Mouse (Mus musculus) lung, embryonic 14.5 days (tissue): ENCODE data around the gene Rnase9. TPM values are rescaled to one million over a fixed set of nuclear protein-coding genes. Genes with fewer than 3 reads are reported as not detected.

ENCODE experiments used
- ATAC-seq: fragments of 200-750 bp; cut with Nextera tagmentation; 2 replicates; pipeline ENCODE4 v1.8.0; 2017; ENCODE audit warnings: mild to moderate bottlenecking, moderate TSS enrichment, moderate library complexity; ENCODE audit not compliant: insufficient read depth
- DNase-seq: peaks from one replicate; pipeline ENCODE4 v3.0.0-alpha.2; 2015
- H3K27ac ChIP-seq: fragments of 300-500 bp; sonication (generic); 2 replicates; pipeline ENCODE4 v1.5.1; 2014; ENCODE audit warnings: low read depth, mild to moderate bottlenecking, moderate library complexity
- H3K27me3 ChIP-seq: fragments of 300-500 bp; sonication (generic); 2 replicates; pipeline ENCODE4 v1.6.1; 2014; ENCODE audit warnings: low read length, control low read depth; ENCODE audit not compliant: insufficient read depth
- H3K36me3 ChIP-seq: fragments of 300-500 bp; sonication (generic); 2 replicates; pipeline ENCODE4 v1.6.1; 2014; ENCODE audit warnings: control low read depth; ENCODE audit not compliant: insufficient read depth
- H3K4me1 ChIP-seq: fragments of 300-500 bp; sonication (generic); 2 replicates; pipeline ENCODE4 v1.6.1; 2014; ENCODE audit warnings: antibody characterized with exemption, control low read depth; ENCODE audit not compliant: insufficient read depth
- H3K4me2 ChIP-seq: fragments of 300-500 bp; sonication (generic); 2 replicates; pipeline ENCODE4 v1.6.1; 2014; ENCODE audit warnings: mild to moderate bottlenecking
- H3K4me3 ChIP-seq: fragments of 300-500 bp; sonication (generic); 2 replicates; pipeline ENCODE4 v1.5.1; 2014; ENCODE audit warnings: low read depth, low read length
- H3K9ac ChIP-seq: fragments of 300-500 bp; sonication (generic); 2 replicates; pipeline ENCODE4 v1.6.1; 2014
- H3K9me3 ChIP-seq: fragments of 300-500 bp; sonication (generic); 2 replicates; pipeline ENCODE4 v1.6.1; 2016; ENCODE audit warnings: low read depth, low read length, control low read depth
- CTCF ChIP-seq: IDR thresholded peaks from 2 replicates; pipeline ENCODE4 v1.5.1; 2016; ENCODE audit warnings: antibody characterized with exemption, low read depth
- WGBS: fragments of 180-500 bp; shearing (Covaris S2); extraction: QIAGEN DNeasy Blood & Tissue Kit; methylation state at CpG from one replicate; pipeline ENCODE4 v1.1.7; 2014; 5-methylcytosine and 5-hydroxymethylcytosine counted together
- polyA plus RNA-seq: library from polyadenylated mRNA; unstranded; fragments of >200 nt; fragmentation: Nextera tagmentation; extraction: Ambion mirVana; gene quantifications from 2 replicates; pipeline ENCODE4 v1.2.1, GENCODE M21; 2014

The Rnase9 gene
- polyA plus RNA-seq, 1 experiment from 2014 or later: not detected

GRCm38 (mm10) chr14:51007152-51007801 is 34.4 kb downstream of the Rnase9 start, which contains the start of gene Rnase10:
Gene Rnase10, plus strand, starts transcription at chr14:51007751.
- Histone ChIP-seq H3K27ac (peak within 1 kb of the TSS; percentile 92), H3K9ac (no peak within 1 kb of the TSS), H3K4me1 (0 out of 2 replicates have a peak, but pooled peaks cover 3% of the 10 kb centered on the region), H3K36me3 (no peaks in the 10 kb centered on the region), H3K9me3 (no peaks in the 10 kb centered on the region), H3K27me3 (no peaks in the 10 kb centered on the region), H3K4me2 (peak within 1 kb of the TSS; percentile 13; the same call in 1 of the 2 replicates), H3K4me3 (no peak within 1 kb of the TSS)
- DNase-seq (no peak), ATAC-seq (no peak)
- WGBS: 66% methylated on average over 8 of the region's 8 CpGs
- no peak for TF ChIP-seq CTCF

GRCm38 (mm10) chr14:50997999-50998666 is 43.5 kb downstream of the Rnase9 start:
- no peaks in the 10 kb centered on the region for H3K27me3 ChIP-seq
- no peaks in the 10 kb centered on the region for H3K36me3 ChIP-seq
- no peaks in the 10 kb centered on the region for H3K9me3 ChIP-seq
- DNase-seq: peak; percentile 42
- H3K9ac ChIP-seq: no peak overlapping the region
- ATAC-seq: no peak
- H3K4me2 ChIP-seq: no peak overlapping the region
- WGBS: 48% methylated on average over 2 of the region's 2 CpGs
- no peak overlapping the region for H3K27ac ChIP-seq
- H3K4me1 ChIP-seq: no peaks in the 10 kb centered on the region
- no peak for TF ChIP-seq CTCF
- no peak overlapping the region for H3K4me3 ChIP-seq

- Histone ChIP-seq H3K4me1 (no peaks in the 10 kb centered on the region), H3K9me3 (no peaks in the 10 kb centered on the region), H3K4me3 (no peak overlapping the region), H3K36me3 (no peaks in the 10 kb centered on the region), H3K27me3 (no peaks in the 10 kb centered on the region), H3K27ac (no peak overlapping the region), H3K9ac (no peak overlapping the region), H3K4me2 (no peak overlapping the region)
- TF ChIP-seq CTCF: no peak
- peak; percentile 23 for DNase-seq
- 67% methylated on average over 3 of the region's 3 CpGs for WGBS
- ATAC-seq: no peak
Observed at GRCm38 (mm10) chr14:50997088-50997487, 44.6 kb downstream of the Rnase9 start.

- WGBS: 71% methylated on average over 3 of the region's 3 CpGs
- H3K9me3 ChIP-seq: no peaks in the 10 kb centered on the region
- no peak overlapping the region for H3K4me2 ChIP-seq
- no peaks in the 10 kb centered on the region for H3K4me1 ChIP-seq
- H3K9ac ChIP-seq: no peak overlapping the region
- no peak for TF ChIP-seq CTCF
- no peak overlapping the region for H3K27ac ChIP-seq
- no peak for ATAC-seq
- no peaks in the 10 kb centered on the region for H3K36me3 ChIP-seq
- no peak for DNase-seq
- no peak overlapping the region for H3K4me3 ChIP-seq
- no peaks in the 10 kb centered on the region for H3K27me3 ChIP-seq
Observed at GRCm38 (mm10) chr14:50991037-50991436, 50.6 kb downstream of the Rnase9 start.

Other genes with a start within 250 kb of the Rnase9 start
- gene Ccnb1ip1, start 234.1 kb downstream of the Rnase9 start, polyA plus RNA-seq: not detected in 2 replicates
- 71.0 and 74.7 TPM in 2 replicates for gene Parp2, start 234.0 kb downstream of the Rnase9 start, polyA plus RNA-seq
- 6.1 and 7.2 TPM in 2 replicates for gene Tep1, start 171.3 kb downstream of the Rnase9 start, polyA plus RNA-seq
- 0.26 and 0.29 TPM in 2 replicates for gene Klhl33, start 144.4 kb downstream of the Rnase9 start, polyA plus RNA-seq
- gene Osgep, start 117.0 kb downstream of the Rnase9 start, polyA plus RNA-seq: 164 and 183 TPM in 2 replicates
- 272 and 273 TPM in 2 replicates for gene Apex1, start 116.9 kb downstream of the Rnase9 start, polyA plus RNA-seq
- gene Pip4p1, start 111.0 kb downstream of the Rnase9 start, polyA plus RNA-seq: 45.6 and 47.1 TPM in 2 replicates
- 64.4 and 67.0 TPM in 2 replicates for gene Pnp, start 110.8 kb downstream of the Rnase9 start, polyA plus RNA-seq
- not detected in 2 replicates for gene Gm49342, start 97.4 kb downstream of the Rnase9 start, polyA plus RNA-seq
- 0.42 and 0.76 TPM in 2 replicates for gene Pnp2, start 85.9 kb downstream of the Rnase9 start, polyA plus RNA-seq
- 0.45 TPM in 1 of 2 replicates, not detected in the other for gene Rnase10, start 34.1 kb downstream of the Rnase9 start, polyA plus RNA-seq
- gene Rnase11, start 8.3 kb upstream of the Rnase9 start, polyA plus RNA-seq: not detected in 2 replicates
- gene Rnase12, start 15.8 kb upstream of the Rnase9 start, polyA plus RNA-seq: not detected in 2 replicates
- not detected in 2 replicates for gene Olfr750, start 32.6 kb upstream of the Rnase9 start, polyA plus RNA-seq
- 27.6 and 29.6 TPM in 2 replicates for gene Rnase4, start 49.2 kb upstream of the Rnase9 start, polyA plus RNA-seq
- gene Ang, start 49.3 kb upstream of the Rnase9 start, polyA plus RNA-seq: 5.2 and 5.6 TPM in 2 replicates
- gene Eddm3b, start 72.6 kb upstream of the Rnase9 start, polyA plus RNA-seq: not detected in 2 replicates
- 1.2 and 1.4 TPM in 2 replicates for gene Rnase6, start 82.0 kb upstream of the Rnase9 start, polyA plus RNA-seq
- 0.50 TPM in 1 of 2 replicates, not detected in the other for gene Rnase1, start 104.9 kb upstream of the Rnase9 start, polyA plus RNA-seq
- gene Rnase2b, start 120.4 kb upstream of the Rnase9 start, polyA plus RNA-seq: not detected in 2 replicates
- not detected in 2 replicates for gene Ang2, start 157.3 kb upstream of the Rnase9 start, polyA plus RNA-seq
- gene Ear14, start 161.5 kb upstream of the Rnase9 start, polyA plus RNA-seq: not detected in 2 replicates
- gene Rnase2a, start 214.2 kb upstream of the Rnase9 start, polyA plus RNA-seq: not detected in 2 replicates